Mouse (Mus musculus) intestine, postnatal 0 days (tissue): ENCODE results near the gene Spryd4. TPM values are rescaled to one million over a fixed set of nuclear protein-coding genes. Genes with fewer than 3 reads are reported as not detected.

ENCODE experiments used
- ATAC-seq: fragments of 200-750 bp; cut with Nextera tagmentation; 2 replicates; pipeline ENCODE4 v1.8.0; 2017; ENCODE audit warnings: mild to moderate bottlenecking, moderate TSS enrichment, moderate library complexity
- H3K27ac ChIP-seq: fragments of 300-500 bp; sonication (generic); 2 replicates; pipeline ENCODE4 v1.5.1; 2014; ENCODE audit warnings: mild to moderate bottlenecking, low read depth, low read length, moderate library complexity
- H3K27me3 ChIP-seq: fragments of 300-500 bp; sonication (generic); replicated peaks from 2 replicates; pipeline ENCODE4 v1.6.1; 2014; ENCODE audit warnings: low read length, mixed read lengths; ENCODE audit not compliant: control insufficient read depth, insufficient read depth
- H3K36me3 ChIP-seq: fragments of 300-500 bp; sonication (generic); 2 replicates; pipeline ENCODE4 v1.6.1; 2014; ENCODE audit warnings: mild to moderate bottlenecking, moderate library complexity; ENCODE audit not compliant: control insufficient read depth, insufficient read depth
- H3K4me1 ChIP-seq: fragments of 300-500 bp; sonication (generic); replicated peaks from 2 replicates; pipeline ENCODE4 v1.6.1; 2014; ENCODE audit warnings: antibody characterized with exemption, low read length, mixed read lengths; ENCODE audit not compliant: control insufficient read depth, insufficient read depth
- H3K4me2 ChIP-seq: fragments of 300-500 bp; sonication (generic); replicated peaks from 2 replicates; pipeline ENCODE4 v1.6.1; 2014; ENCODE audit warnings: low read depth, mild to moderate bottlenecking, moderate library complexity
- H3K4me3 ChIP-seq: fragments of 300-500 bp; sonication (generic); 2 replicates; pipeline ENCODE4 v1.5.1; 2014; ENCODE audit warnings: low read depth, low read length
- H3K9ac ChIP-seq: fragments of 300-500 bp; sonication (generic); 2 replicates; pipeline ENCODE4 v1.6.1; 2014; ENCODE audit warnings: mild to moderate bottlenecking, low read depth, low read length
- H3K9me3 ChIP-seq: fragments of 300-500 bp; sonication (generic); 2 replicates; pipeline ENCODE4 v1.6.1; 2016; ENCODE audit warnings: mixed run types; ENCODE audit not compliant: control insufficient read depth
- CTCF ChIP-seq: sonication (generic); IDR thresholded peaks from 2 replicates; pipeline ENCODE4 v1.5.1; 2016; ENCODE audit warnings: low read depth, mild to moderate bottlenecking, control low read depth, antibody characterized with exemption, moderate library complexity
- whole genome bisulfite sequencing: fragments of 180-500 bp; shearing (Covaris S2); extraction: QIAGEN DNeasy Blood & Tissue Kit; methylation state at CpG from one replicate; pipeline ENCODE4 v1.1.7; 2014; 5-methylcytosine and 5-hydroxymethylcytosine counted together
- polyA plus RNA-seq: library from polyadenylated mRNA; unstranded; fragments of >200 nt; fragmentation: Nextera tagmentation; extraction: Ambion mirVana; gene quantifications from 2 replicates; pipeline ENCODE4 v1.2.1, GENCODE M21; 2015

Spryd4 gene
- polyA plus RNA-seq, 1 experiment from 2014 or later = 23.2 TPM

- peaks cover 9% of the 10 kb centered on the region for H3K36me3 ChIP-seq
- H3K9me3 ChIP-seq = no peaks in the 10 kb centered on the region
- H3K27me3 ChIP-seq = no peaks in the 10 kb centered on the region
- H3K4me1 ChIP-seq = no peaks in the 10 kb centered on the region
- ATAC-seq = no peak
- H3K4me3 ChIP-seq = no peak overlapping the region
- no peak overlapping the region for H3K27ac ChIP-seq
- peak overlapping the region; percentile 88; the same call in 1 of the 2 replicates for H3K4me2 ChIP-seq
- TF ChIP-seq CTCF = no peak
- no peak overlapping the region for H3K9ac ChIP-seq
- 91% methylated on average over 2 of the region's 2 CpGs for WGBS
Measured at GRCm38 (mm10) chr10:128210131-128210530, 1.5 kb downstream of the Spryd4 start.

- no peak for TF ChIP-seq CTCF
- no peak for ATAC-seq
- Histone ChIP-seq H3K27me3 (no peaks in the 10 kb centered on the region), H3K9ac (no peak overlapping the region), H3K4me1 (no peaks in the 10 kb centered on the region), H3K36me3 (peaks cover 9% of the 10 kb centered on the region), H3K4me3 (no peak overlapping the region), H3K4me2 (no peak overlapping the region), H3K9me3 (no peaks in the 10 kb centered on the region), H3K27ac (no peak overlapping the region)
- 95% methylated on average over 11 of the region's 11 CpGs for WGBS
Measured at GRCm38 (mm10) chr10:128209311-128210009, 2.1 kb downstream of the Spryd4 start.

- Histone ChIP-seq H3K9me3 (no peaks in the 10 kb centered on the region), H3K4me2 (no peak overlapping the region), H3K27ac (no peak overlapping the region), H3K4me3 (no peak overlapping the region), H3K27me3 (no peaks in the 10 kb centered on the region), H3K36me3 (peaks cover 9% of the 10 kb centered on the region), H3K9ac (no peak overlapping the region), H3K4me1 (no peaks in the 10 kb centered on the region; the same call in 1 of the 2 replicates)
- no peak for TF ChIP-seq CTCF
- 92% methylated on average over 10 of the region's 10 CpGs for WGBS
- ATAC-seq = no peak
Measured at GRCm38 (mm10) chr10:128208326-128208725, 3.3 kb downstream of the Spryd4 start.

- H3K4me1 ChIP-seq = no peaks in the 10 kb centered on the region; the same call in 1 of the 2 replicates
- no peak overlapping the region for H3K27ac ChIP-seq
- H3K4me3 ChIP-seq = no peak overlapping the region
- no peak overlapping the region for H3K9ac ChIP-seq
- ATAC-seq = no peak
- no peak overlapping the region for H3K4me2 ChIP-seq
- no peaks in the 10 kb centered on the region for H3K9me3 ChIP-seq
- H3K27me3 ChIP-seq = no peaks in the 10 kb centered on the region
- H3K36me3 ChIP-seq = peaks cover 9% of the 10 kb centered on the region
- no peak for TF ChIP-seq CTCF
- WGBS = 66% methylated on average over 15 of the region's 15 CpGs
Measured at GRCm38 (mm10) chr10:128204941-128205340, 6.7 kb downstream of the Spryd4 start.

GRCm38 (mm10) chr10:128201856-128202255, 9.8 kb downstream of the Spryd4 start:
- no peaks in the 10 kb centered on the region for H3K9me3 ChIP-seq
- peaks cover 6% of the 10 kb centered on the region for H3K36me3 ChIP-seq
- no peak overlapping the region for H3K4me3 ChIP-seq
- H3K27me3 ChIP-seq = no peaks in the 10 kb centered on the region
- 67% methylated on average over 6 of the region's 6 CpGs for WGBS
- TF ChIP-seq CTCF = no peak
- H3K9ac ChIP-seq = no peak overlapping the region
- no peak overlapping the region for H3K27ac ChIP-seq
- ATAC-seq = no peak
- H3K4me2 ChIP-seq = no peak overlapping the region
- no peaks in the 10 kb centered on the region; the same call in 1 of the 2 replicates for H3K4me1 ChIP-seq

- Histone ChIP-seq H3K36me3 (no peaks in the 10 kb centered on the region), H3K27ac (no peak overlapping the region), H3K9me3 (no peaks in the 10 kb centered on the region), H3K27me3 (peaks cover 10% of the 10 kb centered on the region), H3K4me3 (peak overlapping the region; percentile 66), H3K9ac (peak overlapping the region; percentile 46), H3K4me1 (0 out of 2 replicates have a peak, but pooled peaks cover 4% of the 10 kb centered on the region), H3K4me2 (peak overlapping the region; percentile 100)
- peak; percentile 82 for ATAC-seq
- under 1% methylated on average over 71 of the region's 79 CpGs for WGBS
- no peak for TF ChIP-seq CTCF
Measured at GRCm38 (mm10) chr10:128194551-128195461, 16.8 kb downstream of the Spryd4 start.
